ENCODE assay signal across 21 mouse cellular contexts in the genomic region with DNA sequence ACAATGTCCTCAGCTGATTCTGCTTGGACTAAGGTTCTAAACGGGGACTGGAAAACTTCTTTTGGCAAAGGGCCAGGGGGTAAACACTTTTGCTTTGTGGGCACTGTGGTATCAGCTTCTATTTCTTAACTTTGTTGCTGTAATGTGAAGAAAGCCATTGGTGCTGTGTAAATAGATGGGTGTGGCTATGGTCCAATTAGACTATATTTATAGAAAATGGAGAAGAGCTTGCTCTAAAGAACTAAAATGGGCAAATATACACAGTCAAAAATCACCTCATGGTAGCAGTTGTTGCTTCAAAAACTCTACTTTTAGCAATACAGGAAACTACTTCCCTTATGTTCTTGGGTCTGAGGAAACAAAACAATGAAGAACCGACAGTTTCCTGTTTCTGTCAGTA.
DNase-seq lines count a peak whose midpoint lies in the region; ATAC-seq and TF ChIP-seq lines count a peak whose summit lies in the region.
"Had no signal": no experiment of that assay in that cellular context is flagged by ENCODE, and none has a peak within 500 bp of the region (broad histone marks: within the 10 kb centered on the region; RNA-seq: fewer than 3 reads in every experiment).

No protein-coding gene starts in this region.

- no peak for TF ChIP-seq EP300 in liver, postnatal 0 days (IDR thresholded peaks at IDR 0.05; ENCODE audit: low read depth)

- WGBS in liver, embryonic 13.5 days (ENCODE audit: insufficient replicate concordance) = 15% methylated on average over 2 of the region's 2 CpGs
- 17% methylated on average over 2 of the region's 2 CpGs for WGBS in liver, postnatal 0 days (ENCODE audit: insufficient replicate concordance)
- WGBS in midbrain, embryonic 13.5 days = 63% methylated on average over 2 of the region's 2 CpGs
- 56% methylated on average over 2 of the region's 2 CpGs for WGBS in forebrain, embryonic 12.5 days

- DNase-seq in liver, embryonic 13.5 days = no peak
- no peak for DNase-seq in liver, postnatal 0 days
- peak; percentile 37 for DNase-seq in lung, postnatal 10 days
- peak; percentile 47 for DNase-seq in naive thymus-derived CD4-positive, alpha-beta T cell, adult 2 months (ENCODE audit: low read depth)
- no peak for DNase-seq in layer of hippocampus, adult 9-11 months
- DNase-seq: adrenal gland, postnatal 10 days; cerebellum, adult 11-12 months; cerebellum, postnatal 25 days; gastrocnemius, postnatal 14 days; kidney, postnatal 36 days; layer of hippocampus, postnatal 36 days; liver; thymus, postnatal 25 days had no signal

- 0 out of 2 replicates have a peak, but pooled peaks cover 4% of the 10 kb centered on the region for H3K4me1 ChIP-seq in liver, embryonic 13.5 days (replicated peaks)
- H3K4me1 ChIP-seq in liver, postnatal 0 days (ENCODE audit: insufficient read depth) = peaks cover 6% of the 10 kb centered on the region; the same call in 1 of the 2 replicates
- peaks cover 49% of the 10 kb centered on the region for H3K4me1 ChIP-seq in bone marrow macrophage, adult 2 months (ENCODE audit: control insufficient read depth, insufficient read depth, low read length)
- no peaks in the 10 kb centered on the region for H3K4me1 ChIP-seq in midbrain, embryonic 13.5 days (replicated peaks)
- no peaks in the 10 kb centered on the region for H3K4me1 ChIP-seq in forebrain, embryonic 12.5 days
- H3K4me1 ChIP-seq: hindbrain, embryonic 15.5 days had no signal

- no peaks in the 10 kb centered on the region for H3K36me3 ChIP-seq in liver, embryonic 13.5 days
- H3K36me3 ChIP-seq in liver, postnatal 0 days (replicated peaks; ENCODE audit: insufficient read depth, low read length) = no peaks in the 10 kb centered on the region
- no peaks in the 10 kb centered on the region for H3K36me3 ChIP-seq in midbrain, embryonic 13.5 days
- no peaks in the 10 kb centered on the region for H3K36me3 ChIP-seq in forebrain, embryonic 12.5 days (replicated peaks)
- H3K36me3 ChIP-seq: hindbrain, embryonic 15.5 days had no signal

- H3K9ac ChIP-seq in liver, embryonic 13.5 days = no peak overlapping the region
- no peak overlapping the region for H3K9ac ChIP-seq in liver, postnatal 0 days (replicated peaks)
- H3K9ac ChIP-seq in midbrain, embryonic 13.5 days (replicated peaks) = no peak overlapping the region
- no peak overlapping the region for H3K9ac ChIP-seq in forebrain, embryonic 12.5 days
- H3K9ac ChIP-seq: hindbrain, embryonic 15.5 days had no signal

- no peak overlapping the region for H3K4me2 ChIP-seq in liver, embryonic 13.5 days
- H3K4me2 ChIP-seq in liver, postnatal 0 days (ENCODE audit: low read depth, low read length) = no peak overlapping the region
- H3K4me2 ChIP-seq in midbrain, embryonic 13.5 days (replicated peaks) = no peak overlapping the region
- no peak overlapping the region for H3K4me2 ChIP-seq in forebrain, embryonic 12.5 days
- H3K4me2 ChIP-seq: hindbrain, embryonic 15.5 days had no signal

- ATAC-seq in liver, embryonic 13.5 days (ENCODE audit: low read depth) = no peak
- no peak for ATAC-seq in liver, postnatal 0 days
- ATAC-seq in midbrain, embryonic 13.5 days = no peak
- ATAC-seq in forebrain, embryonic 12.5 days (ENCODE audit: low FRiP score) = no peak
- ATAC-seq: intestine, postnatal 0 days; midbrain, embryonic 16.5 days had no signal

- no peak for TF ChIP-seq CTCF in liver, postnatal 0 days (IDR thresholded peaks at IDR 0.05; ENCODE audit: low read depth)
- TF ChIP-seq CTCF in bone marrow macrophage, adult 2 months (IDR thresholded peaks at IDR 0.05; ENCODE audit: low read depth, low read length) = no peak

- H3K9me3 ChIP-seq in liver, embryonic 13.5 days (replicated peaks) = no peaks in the 10 kb centered on the region
- H3K9me3 ChIP-seq in liver, postnatal 0 days (ENCODE audit: low read length) = no peaks in the 10 kb centered on the region
- H3K9me3 ChIP-seq in midbrain, embryonic 13.5 days = no peaks in the 10 kb centered on the region
- H3K9me3 ChIP-seq in forebrain, embryonic 12.5 days = no peaks in the 10 kb centered on the region
- H3K9me3 ChIP-seq: hindbrain, embryonic 15.5 days had no signal

- H3K27me3 ChIP-seq in liver, embryonic 13.5 days = no peaks in the 10 kb centered on the region
- no peaks in the 10 kb centered on the region for H3K27me3 ChIP-seq in liver, postnatal 0 days (ENCODE audit: insufficient read depth, low read length)
- H3K27me3 ChIP-seq in midbrain, embryonic 13.5 days = no peaks in the 10 kb centered on the region
- H3K27me3 ChIP-seq in forebrain, embryonic 12.5 days = no peaks in the 10 kb centered on the region
- H3K27me3 ChIP-seq: CH12.LX; hindbrain, embryonic 15.5 days had no signal

- TF ChIP-seq POLR2A in bone marrow macrophage, adult 2 months (IDR thresholded peaks at IDR 0.05; ENCODE audit: borderline replicate concordance, low read depth, low read length) = no peak

- H3K4me3 ChIP-seq in liver, embryonic 13.5 days (replicated peaks) = no peak overlapping the region
- H3K4me3 ChIP-seq in liver, postnatal 0 days (ENCODE audit: low read depth, low read length) = no peak overlapping the region
- no peak overlapping the region for H3K4me3 ChIP-seq in bone marrow macrophage, adult 2 months (ENCODE audit: insufficient read depth, low read length)
- H3K4me3 ChIP-seq in midbrain, embryonic 13.5 days (replicated peaks) = no peak overlapping the region
- no peak overlapping the region for H3K4me3 ChIP-seq in forebrain, embryonic 12.5 days (replicated peaks)
- H3K4me3 ChIP-seq: erythroblast, embryonic 14.5 days; hindbrain, embryonic 15.5 days had no signal

- H3K27ac ChIP-seq in liver, embryonic 13.5 days = peak overlapping the region; percentile 1; the same call in 1 of the 2 replicates
- no peak overlapping the region; the same call in 1 of the 2 replicates for H3K27ac ChIP-seq in liver, postnatal 0 days (ENCODE audit: low read depth)
- peak overlapping the region; percentile 96 for H3K27ac ChIP-seq in bone marrow macrophage, adult 2 months (ENCODE audit: insufficient read depth, low read depth, low read length)
- no peak overlapping the region for H3K27ac ChIP-seq in midbrain, embryonic 13.5 days
- no peak overlapping the region for H3K27ac ChIP-seq in forebrain, embryonic 12.5 days
- H3K27ac ChIP-seq: hindbrain, embryonic 15.5 days had no signal

Comparison
In these comparisons a context has a peak if more than half of its experiments do, and no peak if none do; other contexts are left out.
1. H3K27ac ChIP-seq: peak in liver, embryonic 13.5 days (single experiment) and bone marrow macrophage, adult 2 months (single experiment); none in liver, postnatal 0 days (single experiment), midbrain, embryonic 13.5 days (single experiment) and forebrain, embryonic 12.5 days (single experiment).
2. DNase-seq: peak in lung, postnatal 10 days (single experiment) and naive thymus-derived CD4-positive, alpha-beta T cell, adult 2 months (single experiment); none in liver, embryonic 13.5 days (single experiment), liver, postnatal 0 days (single experiment) and layer of hippocampus, adult 9-11 months (single experiment).